Mouse (Mus musculus): ENCODE results near the gene Apoa1.
A peak's percentile ranks its signal among the peaks of the same experiment; 100 is the strongest.

The Apoa1 gene

DNA sequence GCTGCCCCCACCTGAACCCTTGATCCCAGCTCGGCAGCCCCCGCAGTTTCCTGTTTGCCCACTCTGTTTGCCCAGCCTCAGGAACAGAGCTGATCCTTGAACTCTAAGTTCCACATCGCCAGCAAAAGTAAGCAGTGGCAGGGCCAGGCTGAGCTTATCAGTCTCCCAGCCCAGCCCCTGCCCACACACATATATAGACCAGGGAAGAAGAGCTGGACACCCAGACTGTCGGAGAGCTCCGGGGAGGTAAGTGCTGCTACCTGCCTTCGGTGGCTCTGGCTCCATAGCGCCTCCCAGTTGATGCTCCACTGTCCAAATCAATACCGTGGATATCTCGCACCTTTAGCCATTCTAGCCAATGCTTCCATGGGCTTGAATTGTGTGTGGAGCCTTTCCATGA, at the start of gene Apoa1:
TSS of gene Apoa1 (plus strand) at position 90 of the 400 bp plus-strand sequence.
- ATAC-seq (ENCODE audit: low TSS enrichment), result no peak

DNA sequence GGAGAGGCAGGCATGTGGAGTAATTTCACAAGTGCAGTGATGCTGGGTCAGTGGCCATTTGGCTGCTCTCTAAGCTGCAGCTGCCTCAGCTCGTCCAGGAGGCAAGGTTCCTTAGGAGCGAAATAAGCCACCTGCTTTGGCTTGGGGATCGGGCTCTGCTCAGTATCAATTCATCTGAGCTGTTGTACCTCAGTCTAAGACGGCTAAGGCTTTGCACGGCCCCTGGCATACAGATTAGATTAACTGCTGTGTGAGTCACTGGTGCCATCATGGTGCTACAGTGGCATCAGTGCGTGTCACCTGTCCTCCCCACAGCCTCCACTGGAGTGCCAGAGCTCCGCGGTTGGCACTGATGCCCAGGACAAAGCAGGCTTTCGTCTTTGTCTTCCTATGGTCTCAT, 49.8 kb upstream of the Apoa1 start:
- no peak for ATAC-seq (ENCODE audit: low TSS enrichment)

DNA sequence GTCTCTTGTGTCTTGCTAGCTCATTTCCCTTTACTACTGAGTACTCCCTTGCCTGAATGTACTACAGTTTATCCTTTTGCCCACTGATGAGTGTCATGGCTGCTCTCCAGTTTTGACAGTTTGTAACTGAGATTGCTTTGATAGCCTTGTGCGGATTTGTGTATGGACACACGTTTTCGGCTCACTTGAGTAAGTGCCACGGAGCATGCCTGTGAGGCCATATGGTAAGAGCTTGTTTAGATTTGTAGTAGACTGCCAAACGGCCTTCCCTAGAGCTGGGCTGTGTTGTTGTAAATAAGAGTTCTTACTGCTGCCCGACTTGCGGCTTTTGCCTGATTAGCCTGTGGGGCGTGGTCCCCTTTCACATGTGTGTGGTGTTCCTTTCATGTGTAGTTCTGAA, 47.1 kb upstream of the Apoa1 start:
- no peak for ATAC-seq (ENCODE audit: low TSS enrichment)

DNA sequence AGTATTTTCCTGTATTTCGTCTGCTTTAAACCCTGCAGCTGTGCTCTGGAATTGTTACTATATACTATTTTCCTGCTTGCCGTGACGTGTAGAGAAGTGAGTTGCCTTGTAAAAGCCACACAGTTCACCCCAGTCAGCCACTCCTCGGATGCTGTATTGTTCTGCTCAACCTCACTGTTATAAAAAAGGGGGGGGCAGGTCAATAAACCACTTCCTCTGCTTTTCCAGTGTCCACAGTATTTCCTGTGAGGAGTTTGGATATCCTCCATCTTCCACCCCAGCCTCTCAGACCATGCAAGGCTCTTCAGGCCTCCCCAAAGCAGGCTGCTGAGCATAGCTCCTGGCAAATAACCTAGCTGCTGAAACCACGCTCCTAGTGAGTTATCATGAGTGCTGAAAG, 43.8 kb upstream of the Apoa1 start:
- no peak for ATAC-seq (ENCODE audit: low TSS enrichment)

DNA sequence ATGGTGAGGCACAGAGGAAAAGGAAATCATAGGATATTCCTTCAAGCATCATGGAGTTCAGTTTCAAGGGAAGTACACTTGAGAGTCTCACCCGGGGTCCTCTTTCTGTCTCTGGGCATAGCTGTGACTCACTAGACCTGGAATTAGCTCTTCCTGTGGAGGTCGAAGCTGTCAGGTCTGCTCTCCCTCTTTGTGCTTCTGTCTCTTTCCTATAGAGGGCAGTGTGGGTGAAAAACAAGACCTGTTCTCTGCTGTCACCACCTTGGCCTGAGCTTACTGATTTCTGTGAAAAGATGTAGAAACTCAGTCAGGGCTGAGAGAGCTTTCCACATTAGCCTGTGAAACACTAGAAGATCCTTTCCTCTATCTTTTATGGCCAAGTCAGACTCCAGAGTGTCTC, 43.2 kb upstream of the Apoa1 start:
- peak; percentile 61; the same call in 1 of the 2 replicates for ATAC-seq (ENCODE audit: low TSS enrichment)

DNA sequence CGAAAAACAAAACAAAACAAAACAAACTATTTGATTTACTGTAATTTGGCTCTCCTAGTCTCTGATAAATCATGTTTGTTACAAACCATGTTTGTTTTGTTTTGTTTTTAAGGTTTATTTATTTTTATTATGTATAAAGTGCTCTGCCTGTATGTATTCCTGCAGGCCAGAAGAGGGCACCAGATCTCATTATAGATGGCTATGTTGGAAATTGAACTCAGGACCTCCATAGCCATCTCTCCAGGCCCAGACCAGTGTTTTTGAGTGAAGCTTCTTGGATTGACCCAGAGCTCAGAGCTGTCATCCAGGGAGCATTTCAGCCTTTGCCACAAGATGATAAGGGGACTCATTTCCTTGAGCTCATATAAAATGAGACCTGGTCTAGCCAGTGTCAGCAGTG, 42.0 kb upstream of the Apoa1 start:
- ATAC-seq (ENCODE audit: low TSS enrichment), result no peak

DNA sequence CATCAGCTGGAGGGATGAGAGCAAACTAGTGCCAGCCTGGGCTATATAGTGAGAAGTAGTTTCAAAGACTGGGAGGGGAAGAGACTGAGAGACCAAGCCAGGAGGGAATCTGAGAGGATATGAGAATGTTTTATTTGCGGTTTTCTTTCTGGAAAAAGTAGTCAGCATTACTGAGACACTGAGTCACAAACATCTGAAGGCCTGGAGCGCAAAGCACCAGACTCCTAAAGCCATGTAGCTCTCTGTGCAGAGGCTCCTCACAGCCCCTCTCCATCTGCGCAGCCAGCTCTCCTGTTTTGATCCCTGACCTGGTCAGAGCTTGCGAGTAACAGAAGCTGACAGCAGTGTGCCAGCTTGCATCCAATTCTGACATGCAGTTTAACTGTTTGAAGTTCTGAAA, 40.0 kb upstream of the Apoa1 start:
- no peak for ATAC-seq (ENCODE audit: low TSS enrichment)

DNA sequence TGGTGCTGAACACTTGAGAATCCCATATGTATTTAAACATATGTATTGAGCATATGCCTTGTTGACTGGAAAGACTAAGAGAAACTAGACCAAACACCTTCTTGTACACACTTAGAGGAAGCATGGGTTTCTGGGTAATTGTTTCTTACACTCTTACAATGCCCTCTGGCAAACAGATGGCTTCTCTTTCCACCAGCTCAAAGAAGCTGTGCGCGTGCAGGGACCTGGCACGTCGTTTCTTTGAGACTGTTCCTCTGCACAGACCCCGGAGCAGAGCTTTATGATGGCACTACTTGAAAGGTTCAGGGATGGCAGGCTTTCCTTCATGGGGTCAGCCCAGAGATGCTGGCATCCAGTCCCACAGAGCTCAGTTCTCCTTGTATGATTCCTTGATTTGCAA, 39.4 kb upstream of the Apoa1 start:
- no peak for ATAC-seq (ENCODE audit: low TSS enrichment)

DNA sequence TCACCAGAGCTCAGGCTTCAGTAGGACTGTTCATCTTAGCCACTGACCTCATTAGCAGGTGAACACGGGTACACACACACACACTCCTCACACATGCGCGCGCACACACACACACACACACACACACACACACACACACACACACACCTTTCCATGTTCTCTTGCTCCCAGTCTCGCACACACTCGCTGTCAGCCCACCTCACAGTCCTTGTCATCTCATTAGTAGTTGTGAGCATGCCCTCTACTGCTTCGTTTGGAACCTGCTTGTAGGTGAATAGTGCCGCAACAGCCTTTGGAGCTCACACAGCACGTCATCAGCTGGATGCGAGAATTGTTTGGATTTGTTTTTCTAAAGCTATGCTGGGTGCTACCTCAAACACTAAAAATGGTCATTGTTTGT, 39.0 kb upstream of the Apoa1 start:
- ATAC-seq (ENCODE audit: low TSS enrichment), result no peak

DNA sequence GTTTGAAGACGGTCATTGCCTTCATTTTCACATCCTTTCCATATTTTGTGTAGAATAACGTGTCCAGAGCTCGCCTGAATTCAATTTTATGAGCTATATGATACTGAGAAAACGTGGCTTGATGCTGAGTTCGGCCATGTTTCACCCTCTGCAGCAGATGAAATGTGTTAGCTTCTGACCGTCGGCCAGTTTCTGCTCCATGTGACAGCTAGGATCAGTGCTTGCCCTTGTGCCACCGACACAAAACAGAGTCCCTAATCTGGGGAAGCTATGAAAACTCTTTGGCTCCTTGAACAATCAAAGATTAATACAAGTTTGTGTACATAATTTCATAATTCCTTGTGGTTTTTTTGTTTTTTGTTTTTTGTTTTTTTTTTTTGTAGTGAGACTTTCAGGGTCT, 37.1 kb upstream of the Apoa1 start:
- no peak for ATAC-seq (ENCODE audit: low TSS enrichment)

DNA sequence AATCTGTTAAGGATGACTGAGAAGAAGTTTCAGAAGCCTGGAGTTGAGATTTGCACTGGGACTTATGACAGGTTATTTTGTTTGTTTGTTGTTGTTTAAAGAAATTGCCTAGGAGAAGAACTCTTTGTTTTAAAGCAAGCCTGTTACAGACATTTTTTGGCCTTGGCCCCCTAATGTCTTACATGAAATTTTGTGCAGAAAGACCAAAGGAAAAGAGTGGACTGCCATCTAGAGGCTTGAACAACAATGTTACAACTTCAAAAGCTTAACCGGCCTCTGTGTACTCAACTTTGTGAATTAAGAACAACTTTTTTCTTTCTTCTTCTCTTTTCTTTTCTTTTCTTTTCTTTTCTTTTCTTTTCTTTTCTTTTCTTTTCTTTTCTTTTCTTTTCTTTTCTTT, 36.7 kb upstream of the Apoa1 start:
- 0 out of 2 replicates have a peak, but pooled peaks have one; percentile 41 for ATAC-seq (ENCODE audit: low TSS enrichment)

DNA sequence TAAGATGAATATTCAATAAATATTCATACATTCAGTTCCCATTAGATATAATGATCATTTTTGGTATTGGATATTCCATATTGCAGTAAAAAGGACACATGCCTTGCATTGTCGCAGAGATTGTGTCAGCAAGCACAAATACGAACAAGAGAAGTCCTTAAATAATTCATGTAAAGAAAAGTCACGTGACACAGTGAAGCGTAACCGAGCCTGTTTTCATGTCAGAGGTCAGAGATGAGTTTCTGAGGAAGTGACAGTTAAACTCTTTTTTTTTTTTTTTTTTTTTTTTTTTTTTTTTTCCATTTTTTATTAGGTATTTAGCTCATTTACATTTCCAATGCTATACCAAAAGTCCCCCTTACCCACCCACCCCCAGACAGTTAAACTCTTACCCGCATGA, 35.7 kb upstream of the Apoa1 start:
- ATAC-seq (ENCODE audit: low TSS enrichment), result no peak

DNA sequence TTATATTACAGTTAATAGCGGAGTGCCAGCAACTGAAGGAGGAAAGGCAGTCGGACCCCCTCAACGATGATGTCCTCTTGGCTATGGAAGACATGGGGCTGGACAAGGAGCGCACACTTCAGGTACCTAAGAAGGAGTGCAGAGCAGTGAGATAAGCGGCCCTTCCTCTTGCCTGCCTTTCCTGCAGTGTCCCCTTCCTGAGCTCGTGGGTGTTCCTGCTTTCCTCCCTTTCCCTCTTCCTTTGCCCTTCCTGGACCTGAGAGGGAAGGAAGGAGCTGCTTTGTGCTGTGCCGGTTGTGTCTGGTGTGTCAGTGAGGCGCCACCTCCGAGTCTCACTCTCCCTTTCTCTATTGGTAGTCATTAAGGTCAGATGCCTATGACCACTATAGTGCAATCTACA, 33.6 kb upstream of the Apoa1 start:
- no peak for ATAC-seq (ENCODE audit: low TSS enrichment)

DNA sequence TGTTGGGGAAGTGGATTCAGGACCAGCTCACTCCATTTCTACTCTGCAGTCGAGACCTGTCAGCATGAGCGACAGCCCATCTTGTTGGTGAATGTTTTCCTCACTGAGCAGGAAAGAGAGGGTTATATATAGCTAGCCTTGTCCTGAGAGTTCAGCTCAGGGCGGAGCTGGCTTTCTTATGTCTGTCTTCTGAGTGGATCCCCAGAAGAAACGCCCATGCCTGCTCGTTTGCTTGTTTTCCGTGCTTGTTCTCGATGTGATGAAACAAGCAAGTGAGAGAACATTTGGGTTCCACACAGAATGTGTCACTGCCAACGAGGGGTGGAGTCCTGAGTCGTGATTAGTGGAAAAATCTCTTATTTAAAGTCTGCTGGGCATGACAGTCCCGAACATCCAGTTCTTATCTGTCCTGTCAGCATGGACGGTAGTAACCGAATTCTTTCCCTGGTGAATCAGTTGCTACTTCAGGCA, 31.6 kb upstream of the Apoa1 start:
- no peak for ATAC-seq (ENCODE audit: low TSS enrichment)

DNA sequence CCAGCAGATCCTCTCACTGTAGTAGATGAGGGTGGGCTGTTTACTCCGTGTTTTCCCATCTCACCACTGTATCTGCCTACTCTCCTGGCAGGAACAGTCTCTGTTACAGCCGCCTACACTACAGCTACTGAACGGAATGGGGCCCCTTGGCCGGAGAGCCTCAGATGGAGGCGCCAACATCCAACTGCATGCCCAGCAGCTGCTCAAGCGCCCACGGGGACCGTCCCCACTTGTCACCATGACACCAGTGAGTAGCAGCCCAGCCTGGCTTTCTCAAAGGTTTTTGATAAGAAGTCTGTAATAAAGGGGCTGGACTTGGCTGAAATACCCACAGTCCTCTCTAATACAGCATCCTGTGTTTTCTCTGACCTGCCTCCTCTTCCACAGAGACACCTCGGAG, 29.9 kb upstream of the Apoa1 start:
- peak; percentile 67; the same call in 1 of the 2 replicates for ATAC-seq (ENCODE audit: low TSS enrichment)

DNA sequence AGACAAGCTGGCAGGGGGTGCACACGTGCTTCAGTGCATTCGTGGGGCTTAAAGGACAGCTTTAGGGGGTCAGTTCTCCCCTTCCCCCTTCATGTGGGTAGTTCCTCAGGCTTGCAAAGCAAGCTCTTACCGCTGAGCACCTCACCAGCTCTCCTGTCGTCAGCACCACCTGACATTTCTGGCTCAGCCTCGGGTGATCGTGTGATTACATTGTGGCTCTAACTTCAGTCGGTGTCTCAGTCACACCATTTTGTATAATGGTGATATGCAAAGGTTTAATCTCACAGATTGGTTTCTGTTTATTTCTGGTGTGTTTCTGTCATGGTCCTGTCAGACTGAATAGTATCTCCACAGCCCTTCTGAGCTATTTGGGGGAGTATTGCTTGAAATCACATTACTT, 29.4 kb upstream of the Apoa1 start:
- ATAC-seq (ENCODE audit: low TSS enrichment), result no peak

DNA sequence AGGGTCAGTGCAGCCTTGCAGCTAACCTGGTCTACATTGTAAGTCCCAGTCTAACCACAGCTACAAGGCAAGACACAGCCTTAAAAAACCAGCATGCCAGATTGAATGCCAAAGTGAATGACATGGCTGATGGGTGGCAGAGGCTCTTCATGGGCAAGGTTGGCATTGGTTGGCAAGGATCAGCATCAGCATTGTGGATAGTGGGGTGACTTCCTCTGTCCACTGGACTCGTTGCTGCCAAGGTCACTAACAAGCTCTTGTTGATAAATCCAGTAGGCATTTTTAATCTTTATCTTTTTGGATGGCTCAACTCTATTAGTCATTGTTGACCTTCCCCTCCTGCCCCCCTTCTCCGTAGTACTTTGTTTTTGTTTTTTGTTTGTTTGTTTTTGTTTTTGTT, 28.8 kb upstream of the Apoa1 start:
- ATAC-seq (ENCODE audit: low TSS enrichment), result no peak

DNA sequence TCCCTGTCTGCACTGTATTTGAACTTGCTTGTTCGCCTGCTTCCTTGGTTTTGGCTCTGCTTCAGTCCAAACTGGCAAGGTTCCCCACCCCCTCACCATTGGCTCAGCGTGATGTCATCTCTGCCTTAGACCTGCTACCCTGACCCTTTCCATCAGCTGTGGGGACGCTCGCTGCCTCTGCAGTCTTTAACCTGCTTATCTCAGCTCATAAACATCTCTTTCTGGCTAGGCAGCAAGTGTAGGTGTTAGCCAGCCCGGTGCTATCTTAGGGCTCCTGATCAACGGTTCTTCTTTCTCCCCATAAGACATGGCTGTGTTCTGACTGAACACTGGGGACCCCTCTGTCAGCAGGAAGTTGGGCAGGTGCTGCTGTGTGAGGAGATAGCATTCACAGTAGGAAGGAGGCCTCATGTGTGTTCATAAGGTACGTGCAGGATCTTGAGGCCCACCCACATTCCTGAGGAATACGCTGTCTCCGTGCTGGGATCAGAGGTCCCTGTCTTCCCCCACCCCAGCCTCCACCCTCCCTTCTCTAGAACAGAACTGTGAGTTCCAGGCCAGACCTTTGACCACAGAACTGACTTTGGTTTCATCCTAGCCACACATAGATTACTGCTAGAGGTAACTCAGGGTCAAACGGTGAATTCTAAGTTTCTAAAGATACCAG, 21.4 kb upstream of the Apoa1 start:
- no peak for ATAC-seq (ENCODE audit: low TSS enrichment)

DNA sequence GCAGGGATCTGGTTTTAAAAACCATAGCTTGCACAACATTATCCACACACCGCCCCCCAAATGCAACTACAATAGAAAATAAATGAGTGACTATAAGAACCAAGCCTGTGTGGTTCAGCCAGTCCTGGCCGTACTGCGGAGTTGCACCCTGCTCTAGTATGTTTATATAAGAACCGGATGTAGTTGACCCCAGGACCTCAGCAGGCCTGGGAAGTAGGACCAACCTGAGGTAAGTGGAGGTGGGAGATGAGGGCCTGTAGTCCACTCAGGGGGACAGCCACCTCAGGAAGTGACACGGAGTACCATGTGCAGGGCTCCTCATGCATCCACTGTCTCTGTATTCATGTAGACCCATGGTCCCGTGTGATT, 20.9 kb upstream of the Apoa1 start:
- no peak for ATAC-seq (ENCODE audit: low TSS enrichment)

DNA sequence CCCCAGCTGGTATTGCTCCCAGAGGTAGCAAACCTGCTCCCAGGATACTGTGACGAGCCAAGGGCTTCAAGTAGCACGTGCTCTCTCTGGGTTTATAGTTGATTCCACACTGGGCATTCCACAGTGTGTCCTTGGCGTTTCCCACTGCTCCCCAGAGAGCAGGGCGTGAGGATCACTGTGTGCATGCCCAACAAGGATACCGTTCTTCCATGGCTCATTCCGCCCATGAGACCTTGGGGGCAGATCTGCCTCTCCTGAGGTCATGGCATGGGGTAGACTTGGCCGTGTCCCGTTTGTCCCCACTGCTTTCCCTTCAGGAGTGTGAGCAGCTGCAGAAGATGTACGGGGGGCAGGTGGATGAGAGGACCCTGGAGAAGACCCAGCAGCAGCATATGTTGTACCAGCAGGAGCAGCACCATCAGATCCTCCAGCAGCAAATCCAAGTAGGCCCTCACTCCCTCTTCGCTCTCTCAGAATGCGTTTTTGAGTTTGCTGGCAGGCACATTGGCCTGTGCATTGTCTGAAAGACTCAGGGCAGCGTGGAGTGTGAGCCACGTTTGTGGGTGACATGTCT, 19.9 kb upstream of the Apoa1 start:
- no peak for ATAC-seq (ENCODE audit: low TSS enrichment)

DNA sequence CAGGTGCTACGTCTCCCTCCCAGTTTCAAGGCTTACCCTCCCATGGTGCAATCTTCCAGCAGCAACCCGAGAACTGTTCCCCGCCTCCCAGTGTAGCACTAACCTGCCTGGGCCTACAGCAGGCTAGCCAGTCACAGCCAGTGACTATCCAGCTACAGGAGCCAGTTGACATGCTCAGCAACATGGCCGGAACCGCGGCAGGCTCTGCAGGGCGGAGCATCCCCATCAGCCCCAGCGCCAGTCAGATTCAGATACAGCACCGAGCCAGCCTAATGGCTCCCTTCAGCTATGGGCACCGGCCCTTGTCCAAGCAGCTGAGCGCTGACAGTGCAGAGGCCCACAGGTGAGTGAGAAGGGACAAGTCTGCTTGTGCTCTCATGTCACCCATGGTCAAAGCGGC, 17.9 kb upstream of the Apoa1 start:
- no peak for ATAC-seq (ENCODE audit: low TSS enrichment)

DNA sequence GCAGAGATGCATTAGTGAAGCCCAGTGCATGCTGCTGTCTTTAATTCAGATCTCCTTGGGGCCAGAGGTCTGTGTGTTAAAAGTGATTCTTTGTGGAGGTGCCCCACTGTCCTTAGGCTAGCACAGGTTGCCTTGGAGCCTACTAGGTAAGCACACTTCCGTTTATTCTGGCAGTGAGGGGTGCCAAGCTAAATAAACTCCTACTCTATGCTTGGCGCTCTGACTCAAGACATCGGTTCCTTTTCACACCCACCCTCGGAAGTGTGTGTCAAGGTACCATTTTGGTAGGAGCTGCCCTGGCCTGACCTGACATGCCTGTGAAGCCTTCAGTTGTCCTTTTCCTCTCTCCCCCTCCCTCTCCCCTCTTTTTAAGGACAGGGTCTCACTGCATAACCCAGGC, 14.1 kb upstream of the Apoa1 start:
- ATAC-seq (ENCODE audit: low TSS enrichment), result no peak

DNA sequence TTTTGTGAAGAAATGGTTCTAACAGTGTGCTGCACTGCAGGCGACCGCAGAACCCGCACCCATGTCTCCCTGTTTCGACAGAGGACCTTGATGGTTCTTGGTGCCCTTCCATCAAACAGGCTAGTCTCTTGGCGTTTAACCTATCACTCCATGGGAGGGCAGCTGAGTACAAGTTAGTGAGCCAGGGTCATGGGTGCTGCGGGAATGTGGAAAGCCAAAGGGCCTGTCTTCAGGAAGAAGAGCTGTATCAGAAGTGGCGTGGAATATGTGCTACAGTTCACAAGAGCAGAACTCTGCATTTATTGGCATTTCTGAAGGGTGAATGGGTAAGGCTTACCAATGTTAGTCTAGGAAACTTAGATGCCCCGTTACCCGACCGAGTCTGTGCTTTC, 13.4 kb upstream of the Apoa1 start:
- no peak for ATAC-seq (ENCODE audit: low TSS enrichment)
